Mouse (Mus musculus) ovary, adult 18-20 months (tissue): ENCODE measurements around the gene Plet1.

Experiments
- DNase-seq: peaks from one replicate; pipeline ENCODE4 v3.0.0; 2022; ENCODE audit warnings: low spot score, mixed read lengths

Gene Plet1

GRCm38 (mm10) chr9:50495405-50496150, 1.3 kb downstream of the Plet1 start:
- DNase-seq = no peak

- no peak for DNase-seq
Observed at GRCm38 (mm10) chr9:50496151-50496505, 1.8 kb downstream of the Plet1 start.

GRCm38 (mm10) chr9:50496546-50496945, 2.2 kb downstream of the Plet1 start:
- no peak for DNase-seq

GRCm38 (mm10) chr9:50497076-50497475, 2.8 kb downstream of the Plet1 start:
- DNase-seq = no peak

GRCm38 (mm10) chr9:50497536-50497935, 3.2 kb downstream of the Plet1 start:
- no peak for DNase-seq

GRCm38 (mm10) chr9:50498815-50499214, 4.5 kb downstream of the Plet1 start:
- no peak for DNase-seq

GRCm38 (mm10) chr9:50499781-50500180, 5.5 kb downstream of the Plet1 start:
- no peak for DNase-seq

GRCm38 (mm10) chr9:50500467-50500973, 6.2 kb downstream of the Plet1 start:
- no peak for DNase-seq

- DNase-seq = no peak
Observed at GRCm38 (mm10) chr9:50500974-50501501, 6.7 kb downstream of the Plet1 start.

GRCm38 (mm10) chr9:50502949-50503348, 8.6 kb downstream of the Plet1 start:
- DNase-seq = no peak

GRCm38 (mm10) chr9:50505405-50505804, 11.1 kb downstream of the Plet1 start:
- DNase-seq = no peak

- no peak for DNase-seq
Observed at GRCm38 (mm10) chr9:50507570-50507969, 13.2 kb downstream of the Plet1 start.

- DNase-seq = no peak
Observed at GRCm38 (mm10) chr9:50515462-50515861, 21.1 kb downstream of the Plet1 start.

- no peak for DNase-seq
Observed at GRCm38 (mm10) chr9:50518781-50519180, 24.5 kb downstream of the Plet1 start.

- DNase-seq = no peak
Observed at GRCm38 (mm10) chr9:50520748-50521147, 26.4 kb downstream of the Plet1 start.

GRCm38 (mm10) chr9:50521562-50521961, 27.2 kb downstream of the Plet1 start:
- no peak for DNase-seq

- DNase-seq = no peak
Observed at GRCm38 (mm10) chr9:50522574-50522973, 28.2 kb downstream of the Plet1 start.

- no peak for DNase-seq
Observed at GRCm38 (mm10) chr9:50524936-50525335, 30.6 kb downstream of the Plet1 start.

GRCm38 (mm10) chr9:50525585-50525984, 31.3 kb downstream of the Plet1 start:
- no peak for DNase-seq

GRCm38 (mm10) chr9:50527860-50528259, 33.5 kb downstream of the Plet1 start:
- no peak for DNase-seq

GRCm38 (mm10) chr9:50528293-50528892, 34.1 kb downstream of the Plet1 start, which contains the start of gene Pts:
TSS of gene Pts (minus strand) at chr9:50528724.
- DNase-seq = peak; percentile 95

GRCm38 (mm10) chr9:50530890-50531289, 36.6 kb downstream of the Plet1 start:
- no peak for DNase-seq

- DNase-seq = no peak
Observed at GRCm38 (mm10) chr9:50533328-50533727, 39.0 kb downstream of the Plet1 start.
